Mouse (Mus musculus) heart, postnatal 4 days (tissue): ENCODE results near the gene Il18r1. TPM values are rescaled to one million over a fixed set of nuclear protein-coding genes. Genes with fewer than 3 reads are reported as not detected.

ENCODE experiments used
- DNase-seq: peaks from one replicate; pipeline ENCODE4 v3.0.0; 2021
- total RNA-seq, 2 experiments: library from RNA; stranded (reverse); gene quantifications; 2 replicates each; pipeline ENCODE4 v1.2.3; 2021

Il18r1 gene
- total RNA-seq, 2 experiments from 2014 or later = 0.98 to 1.6 TPM

GRCm38 (mm10) chr1:40499708-40500107, 34.4 kb downstream of the Il18r1 start:
- no peak for DNase-seq

- no peak for DNase-seq
These were observed 35.8 kb downstream of the Il18r1 start for GRCm38 (mm10) chr1:40501126-40501525.

- no peak for DNase-seq
These were observed 36.4 kb downstream of the Il18r1 start for GRCm38 (mm10) chr1:40501546-40502398.

- no peak for DNase-seq
These were observed 39.2 kb downstream of the Il18r1 start for GRCm38 (mm10) chr1:40504548-40504947.

GRCm38 (mm10) chr1:40514851-40515585, 49.7 kb downstream of the Il18r1 start, which contains the start of gene Il18rap:
TSS of gene Il18rap (plus strand) at chr1:40515362.
- no peak for DNase-seq

GRCm38 (mm10) chr1:40516364-40516763, 51.0 kb downstream of the Il18r1 start:
- no peak for DNase-seq

- DNase-seq = no peak
These were observed 57.6 kb downstream of the Il18r1 start for GRCm38 (mm10) chr1:40522918-40523317.

GRCm38 (mm10) chr1:40523971-40524722, 58.8 kb downstream of the Il18r1 start:
- no peak for DNase-seq

- DNase-seq = no peak
These were observed 63.9 kb downstream of the Il18r1 start for GRCm38 (mm10) chr1:40529287-40529686.

- DNase-seq = peak; percentile 6
These were observed 72.2 kb downstream of the Il18r1 start for GRCm38 (mm10) chr1:40537577-40537976.

- peak; percentile 72 for DNase-seq
These were observed 79.3 kb downstream of the Il18r1 start for GRCm38 (mm10) chr1:40544650-40545049.

GRCm38 (mm10) chr1:40546645-40547044, 81.3 kb downstream of the Il18r1 start:
- no peak for DNase-seq

GRCm38 (mm10) chr1:40547064-40547572, 81.8 kb downstream of the Il18r1 start:
- no peak for DNase-seq

GRCm38 (mm10) chr1:40547762-40548161, 82.4 kb downstream of the Il18r1 start:
- DNase-seq = no peak

Other genes with a start within 250 kb of the Il18r1 start
- gene Il1r1, start 240.5 kb upstream of the Il18r1 start, total RNA-seq = 1 to 10 TPM; 9.8 TPM
- 1 to 10 TPM; 6.2 to 6.8 TPM for gene Il1rl2, start 140.9 kb upstream of the Il18r1 start, total RNA-seq
- gene Il1rl1, start 36.0 kb upstream of the Il18r1 start, total RNA-seq = 1 to 10 TPM in 1 of 2 experiments, under 1 TPM in 1; 0.77 to 1.4 TPM
- under 1 TPM; 0.07 to 0.25 TPM for gene Il18rap, start 49.8 kb downstream of the Il18r1 start, total RNA-seq
- not detected for gene Slc9a4, start 114.5 kb downstream of the Il18r1 start, total RNA-seq
- 1 to 10 TPM in 1 of 2 experiments, under 1 TPM in 1; 0.97 to 1.0 TPM for gene Slc9a2, start 215.0 kb downstream of the Il18r1 start, total RNA-seq